Mouse (Mus musculus) liver, adult 2 months (tissue): ENCODE results near the gene Asic4. TPM values are rescaled to one million over a fixed set of nuclear protein-coding genes. Genes with fewer than 3 reads are reported as not detected.
A peak's percentile ranks its signal among the peaks of the same experiment; 100 is the strongest.

Experiments used
- DNase-seq: peaks from one replicate; pipeline ENCODE4 v3.0.0-alpha.2; 2011; ENCODE audit warnings: low read depth, low spot score; ENCODE audit errors: extremely low read depth
- H3K27ac ChIP-seq: fragments of 200-500 bp; replicated peaks from 2 replicates; pipeline ENCODE4 v1.5.1; 2012; ENCODE audit warnings: low read depth, mild to moderate bottlenecking, control low read depth, inconsistent platforms, low read length; ENCODE audit not compliant: insufficient read depth
- H3K27me3 ChIP-seq: fragments of 200-500 bp; 2 replicates; pipeline ENCODE4 v1.6.1; 2012; ENCODE audit warnings: mild to moderate bottlenecking, moderate library complexity, low read length, inconsistent platforms; ENCODE audit not compliant: control insufficient read depth, insufficient read depth
- H3K36me3 ChIP-seq: fragments of 200-500 bp; 2 replicates; pipeline ENCODE4 v1.6.1; 2012; ENCODE audit warnings: low read length, inconsistent platforms; ENCODE audit not compliant: control insufficient read depth, insufficient read depth
- H3K4me1 ChIP-seq: fragments of 200-500 bp; 2 replicates; pipeline ENCODE4 v1.6.1; 2011; ENCODE audit warnings: low read length; ENCODE audit not compliant: control insufficient read depth, insufficient read depth
- H3K4me3 ChIP-seq: fragments of 200-500 bp; 2 replicates; pipeline ENCODE4 v1.5.1; 2011; ENCODE audit warnings: low read depth, mild to moderate bottlenecking, control low read depth, low read length, moderate library complexity; ENCODE audit not compliant: insufficient read depth
- H3K79me2 ChIP-seq: fragments of 200-500 bp; 2 replicates; pipeline ENCODE4 v1.6.1; 2012; ENCODE audit warnings: inconsistent platforms, mild to moderate bottlenecking, low read length, moderate library complexity; ENCODE audit not compliant: control insufficient read depth, insufficient read depth
- H3K9ac ChIP-seq: fragments of 200-500 bp; 2 replicates; pipeline ENCODE4 v1.6.1; 2012; ENCODE audit warnings: low read depth, mild to moderate bottlenecking, control low read depth, inconsistent platforms, low read length
- CTCF ChIP-seq: fragments of 200-500 bp; IDR thresholded peaks from 2 replicates; pipeline ENCODE4 v1.5.1; 2011; ENCODE audit warnings: low read depth, low read length, control low read depth
- POLR2A ChIP-seq: fragments of 200-500 bp; IDR thresholded peaks from 2 replicates; pipeline ENCODE4 v1.6.1; 2011; ENCODE audit warnings: low read length, control low read depth; ENCODE audit not compliant: insufficient read depth; ENCODE audit errors: extremely low read depth
- WGBS: fragments of 180-500 bp; shearing (Covaris S2); methylation state at CpG from one replicate; pipeline ENCODE4 v1.1.7; 2018; 5-methylcytosine and 5-hydroxymethylcytosine counted together
- polyA plus RNA-seq: library from polyadenylated mRNA; depleted of rRNA; stranded (reverse); fragments of >200 nt; gene quantifications from 2 replicates; pipeline ENCODE4 v1.2.3, GENCODE M21; 2012
- total RNA-seq: library from RNA; depleted of rRNA; stranded (reverse); fragments of >200 nt; gene quantifications from 2 replicates; pipeline ENCODE4 v1.2.3, GENCODE M21; 2014

Gene Asic4
- total and polyA plus RNA-seq, 2 experiments, result not detected

GRCm38 (mm10) chr1:75507006-75507405 lies 56.8 kb downstream of the Asic4 start, which contains the start of gene Inha:
Gene Inha (plus strand): TSS chr1:75507077.
- no peak for TF ChIP-seq CTCF
- TF ChIP-seq POLR2A, result no peak
- Histone ChIP-seq H3K36me3 (no peaks in the 10 kb centered on the region), H3K4me3 (peak within 1 kb of the TSS; percentile 74), H3K27me3 (peaks cover 30% of the 10 kb centered on the region), H3K9ac (peak within 1 kb of the TSS; percentile 78), H3K4me1 (no peaks in the 10 kb centered on the region), H3K27ac (no peak within 1 kb of the TSS), H3K79me2 (no peaks in the 10 kb centered on the region)
- 67% methylated on average over 10 of the region's 10 CpGs for WGBS
- no peak for DNase-seq

- Histone ChIP-seq H3K27me3 (peaks cover 26% of the 10 kb centered on the region), H3K4me1 (no peaks in the 10 kb centered on the region), H3K9ac (no peak overlapping the region), H3K79me2 (no peaks in the 10 kb centered on the region), H3K4me3 (no peak overlapping the region), H3K27ac (no peak overlapping the region), H3K36me3 (no peaks in the 10 kb centered on the region)
- no peak for TF ChIP-seq CTCF
- no peak for TF ChIP-seq POLR2A
- 75% methylated on average over 20 of the region's 20 CpGs for WGBS
- DNase-seq, result no peak
These were observed 59.4 kb downstream of the Asic4 start for GRCm38 (mm10) chr1:75509586-75509985.

- DNase-seq, result no peak
- Histone ChIP-seq H3K27me3 (peaks cover 25% of the 10 kb centered on the region), H3K4me3 (no peak overlapping the region), H3K27ac (no peak overlapping the region), H3K79me2 (no peaks in the 10 kb centered on the region), H3K4me1 (no peaks in the 10 kb centered on the region), H3K9ac (no peak overlapping the region), H3K36me3 (no peaks in the 10 kb centered on the region)
- WGBS, result 69% methylated on average over 5 of the region's 5 CpGs
- TF ChIP-seq POLR2A (no peak), CTCF (no peak)
These were observed 59.9 kb downstream of the Asic4 start for GRCm38 (mm10) chr1:75510154-75510553.

DNA sequence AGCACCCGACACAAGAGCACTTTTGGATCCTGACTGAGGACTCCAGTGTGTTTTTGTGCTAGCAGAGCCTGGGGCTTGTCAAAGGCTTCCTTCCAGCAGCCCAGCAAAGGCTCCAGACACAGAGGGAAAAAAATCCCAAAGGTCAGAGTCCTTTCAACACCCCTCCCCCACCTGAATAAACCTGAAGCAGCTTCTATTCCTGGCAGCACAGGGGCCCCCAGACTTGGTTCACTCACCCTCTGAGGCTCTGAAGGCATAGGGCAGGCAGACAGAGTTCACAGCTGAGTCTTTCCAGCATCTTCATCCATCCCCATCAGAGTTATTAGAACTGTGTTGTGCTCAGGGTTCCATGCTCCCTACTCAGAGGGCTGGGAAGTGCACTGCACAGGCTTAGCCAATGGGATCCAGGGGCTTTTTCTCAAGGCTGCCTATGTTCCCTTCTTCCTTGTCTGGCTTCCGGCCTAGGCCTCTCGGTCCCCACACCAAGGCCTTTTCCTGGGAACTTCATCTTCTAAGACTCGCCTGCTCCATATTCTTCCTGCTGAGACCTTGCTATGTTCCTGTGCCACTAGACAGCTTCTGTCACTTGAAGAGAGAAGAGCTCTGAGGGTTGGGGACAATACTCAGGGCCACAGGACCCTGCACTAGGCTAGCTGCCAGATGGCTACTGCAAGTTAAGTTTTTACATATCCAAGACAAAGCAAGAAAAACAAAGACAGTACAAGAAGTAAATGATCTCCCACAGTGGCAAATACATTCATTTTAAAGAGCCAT lies 61.4 kb downstream of the Asic4 start:
- no peaks in the 10 kb centered on the region for H3K4me1 ChIP-seq
- 82% methylated on average over 4 of the region's 4 CpGs for WGBS
- no peak overlapping the region for H3K27ac ChIP-seq
- no peaks in the 10 kb centered on the region for H3K36me3 ChIP-seq
- DNase-seq, result no peak
- H3K79me2 ChIP-seq, result no peaks in the 10 kb centered on the region
- TF ChIP-seq CTCF, result no peak
- no peak for TF ChIP-seq POLR2A
- peaks cover 12% of the 10 kb centered on the region; the same call in 1 of the 2 replicates for H3K27me3 ChIP-seq
- H3K4me3 ChIP-seq, result no peak overlapping the region
- H3K9ac ChIP-seq, result no peak overlapping the region

DNA sequence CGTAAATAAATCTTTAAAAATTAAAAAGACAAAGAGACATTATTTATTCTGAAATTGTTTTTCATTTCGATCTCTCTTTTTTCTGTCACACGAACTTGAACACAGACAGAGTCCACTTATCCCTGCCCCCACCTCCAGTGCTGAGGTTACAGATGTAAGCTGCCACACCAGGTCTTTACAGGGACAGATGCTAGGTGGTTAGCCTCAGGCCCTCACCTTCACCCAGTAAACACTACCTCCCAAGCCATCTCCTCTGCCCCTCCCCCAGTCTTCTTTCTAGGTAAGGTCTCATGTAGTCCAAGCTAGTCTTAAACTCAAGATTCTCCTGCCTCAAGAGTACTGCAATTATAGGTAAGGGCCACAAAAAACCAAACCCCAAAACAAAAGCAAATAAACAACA lies 62.3 kb downstream of the Asic4 start:
- WGBS, result 85% methylated on average over 3 of the region's 3 CpGs
- H3K4me3 ChIP-seq, result no peak overlapping the region
- no peaks in the 10 kb centered on the region for H3K79me2 ChIP-seq
- H3K9ac ChIP-seq, result no peak overlapping the region
- H3K36me3 ChIP-seq, result no peaks in the 10 kb centered on the region
- TF ChIP-seq CTCF (no peak), POLR2A (no peak)
- H3K27me3 ChIP-seq, result peaks cover 7% of the 10 kb centered on the region; the same call in 1 of the 2 replicates
- no peaks in the 10 kb centered on the region for H3K4me1 ChIP-seq
- no peak for DNase-seq
- no peak overlapping the region for H3K27ac ChIP-seq
